Mouse (Mus musculus): ENCODE measurements around the gene Ndufaf2. TPM values are rescaled to one million over a fixed set of nuclear protein-coding genes. Genes with fewer than 3 reads are reported as not detected.

Gene Ndufaf2
- polyA plus RNA-seq, 1 experiment from 2014 or later = 76.7 TPM

DNA sequence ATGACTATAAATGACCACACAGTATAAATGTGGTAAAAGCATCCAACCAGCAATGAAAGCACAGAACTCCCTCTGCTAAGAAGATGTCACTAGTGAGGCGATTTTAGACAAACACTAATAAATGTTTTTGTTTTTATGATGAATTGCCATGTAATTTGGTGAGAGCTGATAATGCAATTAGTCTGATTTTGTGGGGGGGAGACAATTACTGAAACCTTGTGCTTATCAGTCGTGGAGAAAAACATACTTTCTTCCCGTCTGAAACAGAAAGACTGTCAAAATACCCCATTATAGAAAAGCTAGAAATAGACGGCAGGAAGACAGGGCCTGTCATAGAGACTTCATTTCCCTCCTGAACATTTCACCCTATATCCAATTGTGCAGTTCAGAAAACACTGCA, 89.3 kb downstream of the Ndufaf2 start:
- Histone ChIP-seq H3K9me3 (replicated peaks) (no peaks in the 10 kb centered on the region), H3K36me3 (no peaks in the 10 kb centered on the region), H3K4me1 (no peaks in the 10 kb centered on the region), H3K9ac (no peak overlapping the region), H3K4me3 (replicated peaks) (no peak overlapping the region), H3K27ac (no peak overlapping the region), H3K27me3 (no peaks in the 10 kb centered on the region), H3K4me2 (no peak overlapping the region)
- no peak for ATAC-seq (replicated peaks; ENCODE audit: low FRiP score)
- 73% methylated on average over 4 of the region's 4 CpGs for WGBS

DNA sequence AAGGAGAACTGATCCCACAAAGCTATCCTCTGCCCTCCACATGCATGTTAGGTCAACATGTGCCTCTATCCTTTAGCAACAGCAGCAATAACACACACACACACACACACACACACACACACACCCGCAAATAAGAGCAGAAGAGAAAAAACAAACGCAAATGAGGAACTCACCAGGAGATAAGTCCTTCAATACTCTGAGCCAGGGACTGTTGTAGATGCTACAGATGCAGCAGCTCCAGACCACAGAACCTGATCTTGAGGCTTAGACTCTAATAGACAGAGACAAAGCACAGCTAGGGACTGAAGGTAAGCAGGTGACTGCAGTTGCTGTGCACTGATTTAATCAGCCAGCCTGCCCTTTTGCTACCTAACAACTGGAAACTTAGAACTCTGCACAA, 92.4 kb downstream of the Ndufaf2 start:
- H3K4me2 ChIP-seq = no peak overlapping the region
- H3K27ac ChIP-seq = no peak overlapping the region
- no peaks in the 10 kb centered on the region for H3K36me3 ChIP-seq
- 88% methylated on average over 2 of the region's 2 CpGs for WGBS
- H3K4me3 ChIP-seq (replicated peaks) = no peak overlapping the region
- no peak overlapping the region for H3K9ac ChIP-seq
- H3K9me3 ChIP-seq (replicated peaks) = no peaks in the 10 kb centered on the region
- no peaks in the 10 kb centered on the region for H3K27me3 ChIP-seq
- 0 out of 2 replicates have a peak, but pooled peaks cover 1% of the 10 kb centered on the region for H3K4me1 ChIP-seq
- no peak for ATAC-seq (replicated peaks; ENCODE audit: low FRiP score)

DNA sequence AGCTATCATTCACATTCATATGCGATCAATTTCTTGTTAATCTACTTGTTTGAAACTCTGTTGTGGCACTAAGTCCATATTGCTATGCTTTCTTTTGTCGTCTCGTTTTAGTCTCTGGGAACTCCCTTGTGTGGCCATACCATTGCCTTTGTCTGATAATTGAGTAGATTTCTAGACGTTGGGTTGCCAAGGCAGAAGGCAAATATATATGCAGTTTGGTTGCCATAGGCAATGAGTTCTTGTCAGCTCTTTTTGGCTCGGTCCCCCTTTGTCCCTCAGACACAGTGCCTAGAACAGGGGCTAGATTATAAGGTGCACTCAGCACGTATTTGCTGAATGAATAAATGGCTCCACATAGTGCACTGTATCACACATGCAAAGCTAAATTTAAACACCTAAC, 94.1 kb downstream of the Ndufaf2 start:
- WGBS = 90% methylated on average over 6 of the region's 6 CpGs
- Histone ChIP-seq H3K4me3 (replicated peaks) (no peak overlapping the region), H3K9me3 (replicated peaks) (no peaks in the 10 kb centered on the region), H3K9ac (no peak overlapping the region), H3K36me3 (no peaks in the 10 kb centered on the region), H3K4me2 (no peak overlapping the region), H3K4me1 (peaks cover 11% of the 10 kb centered on the region; the same call in 1 of the 2 replicates), H3K27me3 (no peaks in the 10 kb centered on the region), H3K27ac (no peak overlapping the region)
- no peak for ATAC-seq (replicated peaks; ENCODE audit: low FRiP score)

DNA sequence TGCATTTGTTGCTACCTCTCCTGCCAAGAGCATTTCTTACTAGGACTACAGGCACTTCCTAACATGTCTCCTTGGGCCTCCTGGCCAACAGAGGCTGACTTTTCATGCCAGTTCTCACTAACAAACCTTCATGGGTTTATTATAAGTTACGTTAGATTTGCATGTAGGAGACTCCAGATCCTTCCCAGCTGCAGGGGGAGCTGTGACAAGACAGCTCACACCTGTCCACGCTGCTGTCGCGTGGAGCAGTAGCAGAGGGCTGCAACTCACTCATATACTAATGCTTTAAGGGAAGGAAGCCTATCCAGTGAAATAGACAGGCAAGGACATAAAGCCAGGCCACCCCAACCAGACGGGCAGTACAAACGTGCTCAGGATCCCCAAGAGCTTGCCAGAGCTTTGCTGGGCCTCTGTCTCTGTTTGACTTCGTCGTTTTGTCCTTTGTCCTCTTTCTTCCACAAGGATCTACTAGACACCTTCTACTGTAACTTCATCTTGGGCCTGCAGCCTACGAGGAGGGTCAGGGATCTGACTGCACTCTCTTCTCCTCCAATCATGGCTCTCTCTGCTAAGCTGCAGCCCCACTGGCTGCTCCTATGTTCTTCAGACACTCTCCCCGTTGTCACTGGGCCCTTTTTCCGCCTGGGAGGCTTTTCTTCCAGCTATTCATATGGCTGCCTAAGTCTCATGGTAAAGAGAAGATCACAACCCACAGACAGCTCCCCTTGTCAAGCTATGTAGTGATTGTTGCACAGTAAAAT, 94.9 kb downstream of the Ndufaf2 start:
- H3K36me3 ChIP-seq = no peaks in the 10 kb centered on the region
- ATAC-seq (replicated peaks; ENCODE audit: low FRiP score) = no peak
- H3K27ac ChIP-seq = no peak overlapping the region
- H3K4me2 ChIP-seq = no peak overlapping the region
- H3K9me3 ChIP-seq (replicated peaks) = no peaks in the 10 kb centered on the region
- H3K27me3 ChIP-seq = no peaks in the 10 kb centered on the region
- 76% methylated on average over 11 of the region's 11 CpGs for WGBS
- no peak overlapping the region for H3K9ac ChIP-seq
- H3K4me3 ChIP-seq (replicated peaks) = no peak overlapping the region
- H3K4me1 ChIP-seq = peaks cover 11% of the 10 kb centered on the region; the same call in 1 of the 2 replicates

DNA sequence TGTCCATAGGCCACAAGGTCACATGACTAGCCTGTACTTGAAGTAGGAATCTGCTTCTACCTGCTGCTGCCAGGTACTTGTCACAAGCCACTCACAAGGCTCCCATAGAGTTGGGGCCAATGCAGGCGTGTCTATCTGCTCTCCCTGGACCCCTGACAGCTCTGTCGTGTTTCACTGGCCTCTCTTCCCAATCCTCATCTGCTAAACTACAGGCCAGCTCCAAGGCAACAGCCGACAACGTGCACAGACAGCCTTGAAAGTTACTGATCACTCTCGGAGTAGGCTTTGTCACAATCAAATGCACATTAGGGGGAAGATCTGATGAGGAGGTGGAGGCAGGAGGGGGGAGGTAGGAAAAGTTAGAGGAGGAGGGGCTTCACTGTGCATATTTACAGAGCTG, 95.5 kb downstream of the Ndufaf2 start:
- Histone ChIP-seq H3K4me3 (replicated peaks) (no peak overlapping the region), H3K36me3 (no peaks in the 10 kb centered on the region), H3K9ac (no peak overlapping the region), H3K27ac (no peak overlapping the region), H3K4me1 (peaks cover 11% of the 10 kb centered on the region; the same call in 1 of the 2 replicates), H3K27me3 (no peaks in the 10 kb centered on the region), H3K9me3 (replicated peaks) (no peaks in the 10 kb centered on the region), H3K4me2 (no peak overlapping the region)
- WGBS = 75% methylated on average over 5 of the region's 5 CpGs
- no peak for ATAC-seq (replicated peaks; ENCODE audit: low FRiP score)

DNA sequence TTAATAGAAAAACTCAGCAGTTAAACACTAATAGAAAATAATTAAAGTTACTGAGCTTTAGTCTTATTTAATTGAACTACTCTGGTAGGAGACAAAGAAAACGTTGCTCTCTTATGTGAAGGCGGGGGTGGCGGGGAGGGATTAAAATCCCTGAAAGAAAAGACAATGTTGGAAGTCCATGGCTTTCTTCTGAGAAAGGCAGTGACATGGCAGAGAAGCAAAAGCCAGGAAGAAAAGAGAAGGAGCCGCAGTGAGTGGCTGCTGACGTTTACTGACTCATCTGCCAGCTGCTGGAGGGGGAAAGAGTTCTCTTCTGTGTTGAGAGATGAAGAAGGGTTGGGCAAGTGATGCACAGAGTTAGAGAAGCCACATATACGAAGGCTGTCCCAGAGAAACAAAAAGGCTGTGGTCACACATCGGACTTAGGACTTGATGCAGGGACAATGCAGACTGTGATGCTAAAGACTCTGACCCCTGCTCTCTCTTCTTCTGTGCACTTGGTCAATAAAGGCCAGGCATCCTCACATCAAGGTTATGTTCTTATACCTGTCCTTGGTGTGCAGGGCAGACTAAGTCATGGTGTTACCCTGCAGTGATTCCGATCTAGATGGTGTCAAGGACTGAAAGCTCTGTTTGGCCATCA, 97.4 kb downstream of the Ndufaf2 start:
- Histone ChIP-seq H3K4me2 (no peak overlapping the region), H3K4me1 (peaks cover 24% of the 10 kb centered on the region), H3K4me3 (replicated peaks) (no peak overlapping the region), H3K9me3 (replicated peaks) (no peaks in the 10 kb centered on the region), H3K9ac (no peak overlapping the region), H3K27me3 (no peaks in the 10 kb centered on the region), H3K36me3 (no peaks in the 10 kb centered on the region), H3K27ac (peak overlapping the region; percentile 39; the same call in 1 of the 2 replicates)
- no peak for ATAC-seq (replicated peaks; ENCODE audit: low FRiP score)
- 55% methylated on average over 8 of the region's 8 CpGs for WGBS

DNA sequence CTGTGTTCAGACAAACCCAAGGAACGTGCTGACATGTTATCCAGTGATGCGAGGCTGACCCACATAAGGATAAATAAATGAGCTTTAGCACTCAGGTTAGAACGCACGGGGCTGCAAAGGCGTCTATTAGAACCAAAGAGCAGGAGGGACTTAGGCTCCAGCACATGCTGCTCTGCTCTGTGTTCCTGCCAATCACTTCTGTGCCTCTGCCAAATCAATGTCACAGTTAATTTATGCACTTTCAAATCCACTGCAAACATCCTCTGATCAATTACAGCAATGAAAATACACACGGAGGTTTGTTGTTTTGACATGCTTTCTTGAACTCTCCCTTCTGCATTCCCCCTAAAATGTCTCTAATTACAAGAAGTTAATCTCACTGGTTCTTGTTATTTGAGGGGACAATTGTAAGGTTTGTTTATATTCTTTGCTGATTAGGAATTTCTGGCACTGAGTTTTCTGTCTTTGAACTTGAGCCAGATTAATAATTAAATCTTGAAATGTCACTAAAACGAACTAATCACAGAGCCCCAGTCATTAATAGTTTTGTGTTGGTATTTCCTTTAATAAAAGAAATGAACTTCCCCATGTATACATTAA, 98.0 kb downstream of the Ndufaf2 start:
- H3K4me3 ChIP-seq (replicated peaks) = no peak overlapping the region
- H3K4me1 ChIP-seq = peaks cover 24% of the 10 kb centered on the region
- no peaks in the 10 kb centered on the region for H3K36me3 ChIP-seq
- no peak for ATAC-seq (replicated peaks; ENCODE audit: low FRiP score)
- H3K27me3 ChIP-seq = no peaks in the 10 kb centered on the region
- 0 out of 2 replicates have a peak overlapping the region, but pooled peaks have one; percentile 34 for H3K27ac ChIP-seq
- 35% methylated on average over 7 of the region's 7 CpGs for WGBS
- no peaks in the 10 kb centered on the region for H3K9me3 ChIP-seq (replicated peaks)
- no peak overlapping the region for H3K4me2 ChIP-seq
- no peak overlapping the region for H3K9ac ChIP-seq

DNA sequence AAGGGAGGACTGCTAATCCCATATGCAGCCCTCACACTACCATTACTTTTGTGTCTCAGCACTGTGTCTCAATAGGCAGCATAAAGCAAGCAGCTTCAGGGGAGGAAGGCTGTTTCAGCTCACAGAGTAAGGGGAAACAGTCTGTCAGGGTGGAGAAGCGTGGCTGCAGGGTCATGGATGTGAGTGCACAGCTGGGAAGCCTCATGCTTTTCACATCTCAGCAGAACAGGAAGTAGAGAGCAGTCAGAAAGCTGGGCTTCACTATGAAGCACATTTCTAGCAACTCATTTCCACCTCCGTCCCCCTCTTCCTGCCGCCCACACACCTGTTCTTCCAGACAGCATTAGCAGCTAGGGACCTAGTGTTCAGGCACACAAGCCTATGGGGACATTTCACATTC, 101.5 kb downstream of the Ndufaf2 start:
- peak; percentile 82 for ATAC-seq (replicated peaks; ENCODE audit: low FRiP score)
- H3K4me1 ChIP-seq = peaks cover 24% of the 10 kb centered on the region
- H3K4me2 ChIP-seq = no peak overlapping the region
- no peaks in the 10 kb centered on the region for H3K9me3 ChIP-seq (replicated peaks)
- 21% methylated on average over 3 of the region's 3 CpGs for WGBS
- peak overlapping the region; percentile 42 for H3K27ac ChIP-seq
- no peaks in the 10 kb centered on the region for H3K27me3 ChIP-seq
- no peak overlapping the region for H3K4me3 ChIP-seq (replicated peaks)
- no peak overlapping the region for H3K9ac ChIP-seq
- no peaks in the 10 kb centered on the region for H3K36me3 ChIP-seq

DNA sequence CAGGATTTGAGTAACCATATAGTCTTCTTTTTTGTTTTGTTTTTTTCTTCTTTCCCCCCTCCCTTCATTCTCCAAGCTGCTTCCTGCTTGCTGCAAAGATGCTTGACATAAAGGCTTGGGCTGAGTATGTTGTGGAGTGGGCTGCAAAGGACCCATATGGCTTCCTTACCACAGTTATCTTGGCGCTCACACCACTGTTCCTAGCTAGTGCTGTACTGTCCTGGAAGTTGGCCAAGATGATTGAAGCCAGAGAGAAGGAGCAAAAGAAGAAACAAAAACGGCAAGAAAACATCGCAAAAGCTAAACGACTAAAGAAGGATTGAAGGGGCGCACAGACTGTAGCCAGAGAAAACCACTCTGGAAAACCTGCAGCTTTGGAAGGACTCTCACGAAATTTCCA, 111.1 kb downstream of the Ndufaf2 start:
- Histone ChIP-seq H3K36me3 (peaks cover 15% of the 10 kb centered on the region), H3K4me1 (peaks cover 24% of the 10 kb centered on the region), H3K9ac (no peak overlapping the region), H3K27me3 (no peaks in the 10 kb centered on the region), H3K9me3 (replicated peaks) (no peaks in the 10 kb centered on the region), H3K27ac (no peak overlapping the region), H3K4me3 (replicated peaks) (no peak overlapping the region), H3K4me2 (no peak overlapping the region)
- WGBS = 84% methylated on average over 6 of the region's 6 CpGs
- no peak for ATAC-seq (replicated peaks; ENCODE audit: low FRiP score)

DNA sequence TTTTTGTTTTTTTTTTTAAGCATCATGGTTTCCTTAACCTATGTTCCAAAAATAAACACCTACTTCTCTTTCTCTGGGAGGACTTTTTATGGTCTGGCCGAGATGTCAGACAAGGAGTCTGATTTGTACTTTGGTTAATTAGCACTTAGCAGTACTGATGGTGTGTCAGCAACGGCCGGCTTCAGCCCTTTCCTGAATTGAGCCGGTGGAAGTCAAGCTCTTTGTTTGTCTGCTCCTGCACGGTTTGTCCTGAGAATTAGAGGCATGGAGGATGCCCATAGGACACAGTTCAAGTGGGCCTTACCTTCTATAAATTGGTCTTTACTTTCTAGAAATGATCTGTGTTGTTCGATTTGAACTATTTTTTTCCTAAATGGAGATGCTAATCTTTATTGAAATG, 111.5 kb downstream of the Ndufaf2 start:
- no peak overlapping the region for H3K4me3 ChIP-seq (replicated peaks)

DNA sequence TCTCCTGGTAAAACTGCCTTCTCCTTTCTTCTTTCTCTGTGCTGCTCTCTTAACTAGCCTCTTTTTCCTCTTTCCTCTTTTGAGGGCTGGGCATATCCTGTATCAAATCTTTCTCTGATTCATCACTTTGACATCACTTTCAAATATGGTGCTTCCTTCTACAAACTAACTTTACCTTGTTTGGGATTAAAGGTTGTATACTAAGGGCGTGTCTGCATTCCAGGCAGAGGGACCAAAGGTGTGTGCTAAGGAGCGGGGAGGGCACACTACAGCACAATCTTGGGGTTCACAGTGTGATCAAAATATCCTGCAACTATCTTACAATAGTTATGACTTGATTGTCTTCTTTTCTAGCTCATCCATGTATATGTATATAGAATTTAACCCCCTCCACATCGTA, 112.4 kb downstream of the Ndufaf2 start:
- no peak overlapping the region for H3K27ac ChIP-seq
- peak overlapping the region; percentile 21; the same call in 1 of the 2 replicates for H3K9ac ChIP-seq
- peaks cover 35% of the 10 kb centered on the region for H3K4me1 ChIP-seq
- H3K9me3 ChIP-seq (replicated peaks) = no peaks in the 10 kb centered on the region
- no peaks in the 10 kb centered on the region for H3K27me3 ChIP-seq
- no peak for ATAC-seq (replicated peaks; ENCODE audit: low FRiP score)
- H3K4me3 ChIP-seq (replicated peaks) = peak overlapping the region; percentile 16; the same call in 1 of the 2 replicates
- peak overlapping the region; percentile 31 for H3K4me2 ChIP-seq
- WGBS = 94% methylated on average over 3 of the region's 3 CpGs
- H3K36me3 ChIP-seq = peaks cover 12% of the 10 kb centered on the region

More for the DNA sequence above, 111.5 kb downstream of the Ndufaf2 start:
- ATAC-seq (replicated peaks; ENCODE audit: low FRiP score) = no peak
- Histone ChIP-seq H3K4me2 (no peak overlapping the region), H3K9me3 (replicated peaks) (no peaks in the 10 kb centered on the region), H3K27ac (no peak overlapping the region), H3K4me1 (peaks cover 26% of the 10 kb centered on the region), H3K36me3 (peaks cover 15% of the 10 kb centered on the region), H3K27me3 (no peaks in the 10 kb centered on the region), H3K9ac (no peak overlapping the region)
- 54% methylated on average over 6 of the region's 6 CpGs for WGBS

DNA sequence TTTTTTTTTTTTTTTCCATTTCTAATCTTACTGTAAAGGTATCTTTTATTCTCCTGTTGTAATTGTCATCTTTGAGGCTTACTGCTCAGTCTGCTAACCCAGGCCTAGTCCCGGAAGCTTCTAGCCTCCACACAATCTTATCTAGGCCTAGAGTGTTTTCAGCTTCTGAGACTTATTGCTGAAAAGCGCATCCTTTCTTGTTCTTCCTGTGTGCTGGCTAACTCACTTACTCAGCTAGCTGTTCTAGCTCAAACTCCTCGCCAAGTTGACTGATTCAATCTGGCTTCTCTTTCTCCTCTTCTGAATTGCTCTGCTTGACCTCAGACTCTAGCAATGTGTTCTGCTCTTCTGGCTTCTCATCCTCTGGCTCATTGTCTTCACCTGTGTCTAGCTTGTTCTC, 112.8 kb downstream of the Ndufaf2 start:
- no peak for ATAC-seq (replicated peaks; ENCODE audit: low FRiP score)
- WGBS = 85% methylated on average over 3 of the region's 3 CpGs
- Histone ChIP-seq H3K27me3 (no peaks in the 10 kb centered on the region), H3K27ac (0 out of 2 replicates have a peak overlapping the region, but pooled peaks have one; percentile 2), H3K9ac (peak overlapping the region; percentile 21; the same call in 1 of the 2 replicates), H3K4me1 (peaks cover 39% of the 10 kb centered on the region), H3K4me3 (replicated peaks) (peak overlapping the region; percentile 16; the same call in 1 of the 2 replicates), H3K4me2 (peak overlapping the region; percentile 31), H3K9me3 (replicated peaks) (no peaks in the 10 kb centered on the region), H3K36me3 (peaks cover 11% of the 10 kb centered on the region)

Measured in kidney, embryonic 15.5 days (tissue).